Mouse (Mus musculus): ENCODE measurements around the gene Tenm4. TPM values are rescaled to one million over a fixed set of nuclear protein-coding genes. Genes with fewer than 3 reads are reported as not detected.

Gene Tenm4
- not detected in 2 replicates for total RNA-seq (2014; fragmentation: Nextera tagmentation)
- 0.38 and 0.70 TPM in 2 replicates for total RNA-seq (2017)
- 0.01 and 0.04 TPM in 2 replicates for polyA plus RNA-seq (2012)

- TF ChIP-seq POLR2AphosphoS5 (IDR thresholded peaks at IDR 0.05; ENCODE audit: insufficient replicate concordance, low read depth, low read length): no peak
- no peak for TF ChIP-seq CTCF (IDR thresholded peaks at IDR 0.05; ENCODE audit: low read depth, low read length)
- TF ChIP-seq TAL1 (conservative IDR thresholded peaks at IDR 0.05; ENCODE audit: low read depth, low read length): no peak
- TF ChIP-seq GATA1 (IDR thresholded peaks at IDR 0.05; ENCODE audit: borderline replicate concordance, low read length): no peak
- no peak for TF ChIP-seq GATA2 (IDR thresholded peaks at IDR 0.05; ENCODE audit: borderline replicate concordance, low read depth, low read length)
- no peaks in the 10 kb centered on the region for H3K27me3 ChIP-seq (ENCODE audit: insufficient read depth, low read length)
- H3K4me1 ChIP-seq (ENCODE audit: insufficient read depth, low read depth, low read length): no peaks in the 10 kb centered on the region
- no peak within 1 kb of the TSS for H3K4me3 ChIP-seq (ENCODE audit: low read depth, low read length)
- no peak for DNase-seq (ENCODE audit: low spot score)
- no peaks in the 10 kb centered on the region for H3K36me3 ChIP-seq (replicated peaks)
- no peak for ATAC-seq (ENCODE audit: extremely low read depth, insufficient number of reproducible peaks, low FRiP score, poor library complexity, severe bottlenecking)
- peaks cover 30% of the 10 kb centered on the region for H3K9me3 ChIP-seq (replicated peaks)
These were observed at the start of gene Tenm4 for GRCm38 (mm10) chr7:96170924-96171595. Gene Tenm4, plus strand, starts transcription at chr7:96171246.

GRCm38 (mm10) chr7:96130763-96131162 is 40.3 kb upstream of the Tenm4 start:
- Histone ChIP-seq H3K27me3 (ENCODE audit: insufficient read depth, low read length) (no peaks in the 10 kb centered on the region), H3K36me3 (replicated peaks) (no peaks in the 10 kb centered on the region), H3K9me3 (replicated peaks) (peaks cover 19% of the 10 kb centered on the region), H3K4me3 (ENCODE audit: low read depth, low read length) (no peak overlapping the region), H3K4me1 (ENCODE audit: insufficient read depth, low read depth, low read length) (no peaks in the 10 kb centered on the region)
- DNase-seq (ENCODE audit: low spot score) (no peak), ATAC-seq (ENCODE audit: extremely low read depth, insufficient number of reproducible peaks, low FRiP score, poor library complexity, severe bottlenecking) (no peak)
- no peak for TF ChIP-seq GATA2 (IDR thresholded peaks at IDR 0.05; ENCODE audit: borderline replicate concordance, low read depth, low read length)
- no peak for TF ChIP-seq TAL1 (conservative IDR thresholded peaks at IDR 0.05; ENCODE audit: low read depth, low read length)
- TF ChIP-seq CTCF (IDR thresholded peaks at IDR 0.05; ENCODE audit: low read depth, low read length): no peak

- DNase-seq (ENCODE audit: low spot score) (no peak), ATAC-seq (ENCODE audit: extremely low read depth, insufficient number of reproducible peaks, low FRiP score, poor library complexity, severe bottlenecking) (no peak)
- no peaks in the 10 kb centered on the region for H3K27me3 ChIP-seq (ENCODE audit: insufficient read depth, low read length)
- TF ChIP-seq CTCF (IDR thresholded peaks at IDR 0.05; ENCODE audit: low read depth, low read length): no peak
- TF ChIP-seq GATA2 (IDR thresholded peaks at IDR 0.05; ENCODE audit: borderline replicate concordance, low read depth, low read length): no peak
- no peak for TF ChIP-seq POLR2AphosphoS5 (IDR thresholded peaks at IDR 0.05; ENCODE audit: insufficient replicate concordance, low read depth, low read length)
- no peak for TF ChIP-seq GATA1 (IDR thresholded peaks at IDR 0.05; ENCODE audit: borderline replicate concordance, low read length)
- no peak for TF ChIP-seq TAL1 (conservative IDR thresholded peaks at IDR 0.05; ENCODE audit: low read depth, low read length)
- H3K36me3 ChIP-seq (replicated peaks): no peaks in the 10 kb centered on the region
- peaks cover 22% of the 10 kb centered on the region for H3K9me3 ChIP-seq (replicated peaks)
- no peaks in the 10 kb centered on the region for H3K4me1 ChIP-seq (ENCODE audit: insufficient read depth, low read depth, low read length)
- H3K4me3 ChIP-seq (ENCODE audit: low read depth, low read length): no peak overlapping the region
These were observed 39.9 kb upstream of the Tenm4 start for GRCm38 (mm10) chr7:96131175-96131574.

- no peak for TF ChIP-seq TAL1 (conservative IDR thresholded peaks at IDR 0.05; ENCODE audit: low read depth, low read length)
- TF ChIP-seq CTCF (IDR thresholded peaks at IDR 0.05; ENCODE audit: low read depth, low read length): no peak
- no peak for TF ChIP-seq GATA1 (IDR thresholded peaks at IDR 0.05; ENCODE audit: borderline replicate concordance, low read length)
- no peak for TF ChIP-seq POLR2AphosphoS5 (IDR thresholded peaks at IDR 0.05; ENCODE audit: insufficient replicate concordance, low read depth, low read length)
- no peak for TF ChIP-seq GATA2 (IDR thresholded peaks at IDR 0.05; ENCODE audit: borderline replicate concordance, low read depth, low read length)
- ATAC-seq (ENCODE audit: extremely low read depth, insufficient number of reproducible peaks, low FRiP score, poor library complexity, severe bottlenecking) (no peak), DNase-seq (ENCODE audit: low spot score) (no peak)
- H3K4me1 ChIP-seq (ENCODE audit: insufficient read depth, low read depth, low read length): no peaks in the 10 kb centered on the region
- H3K36me3 ChIP-seq (replicated peaks): no peaks in the 10 kb centered on the region
- peaks cover 35% of the 10 kb centered on the region for H3K9me3 ChIP-seq (replicated peaks)
- H3K4me3 ChIP-seq (ENCODE audit: low read depth, low read length): no peak overlapping the region
- no peaks in the 10 kb centered on the region for H3K27me3 ChIP-seq (ENCODE audit: insufficient read depth, low read length)
These were observed 34.5 kb upstream of the Tenm4 start for GRCm38 (mm10) chr7:96136497-96136961.

GRCm38 (mm10) chr7:96141876-96142275 is 29.2 kb upstream of the Tenm4 start:
- no peak overlapping the region for H3K4me3 ChIP-seq (ENCODE audit: low read depth, low read length)
- no peaks in the 10 kb centered on the region for H3K4me1 ChIP-seq (ENCODE audit: insufficient read depth, low read depth, low read length)
- H3K27me3 ChIP-seq (ENCODE audit: insufficient read depth, low read length): no peaks in the 10 kb centered on the region
- TF ChIP-seq GATA2 (IDR thresholded peaks at IDR 0.05; ENCODE audit: borderline replicate concordance, low read depth, low read length) (no peak), GATA1 (IDR thresholded peaks at IDR 0.05; ENCODE audit: borderline replicate concordance, low read length) (no peak), CTCF (IDR thresholded peaks at IDR 0.05; ENCODE audit: low read depth, low read length) (no peak), POLR2AphosphoS5 (IDR thresholded peaks at IDR 0.05; ENCODE audit: insufficient replicate concordance, low read depth, low read length) (no peak), TAL1 (conservative IDR thresholded peaks at IDR 0.05; ENCODE audit: low read depth, low read length) (no peak)
- no peak for ATAC-seq (ENCODE audit: extremely low read depth, insufficient number of reproducible peaks, low FRiP score, poor library complexity, severe bottlenecking)
- H3K36me3 ChIP-seq (replicated peaks): no peaks in the 10 kb centered on the region
- no peak for DNase-seq (ENCODE audit: low spot score)
- H3K9me3 ChIP-seq (replicated peaks): peaks cover 44% of the 10 kb centered on the region

GRCm38 (mm10) chr7:96142973-96143596 is 28.0 kb upstream of the Tenm4 start:
- DNase-seq (ENCODE audit: low spot score) (no peak), ATAC-seq (ENCODE audit: extremely low read depth, insufficient number of reproducible peaks, low FRiP score, poor library complexity, severe bottlenecking) (no peak)
- no peaks in the 10 kb centered on the region for H3K4me1 ChIP-seq (ENCODE audit: insufficient read depth, low read depth, low read length)
- no peaks in the 10 kb centered on the region for H3K27me3 ChIP-seq (ENCODE audit: insufficient read depth, low read length)
- no peak overlapping the region for H3K4me3 ChIP-seq (ENCODE audit: low read depth, low read length)
- H3K36me3 ChIP-seq (replicated peaks): no peaks in the 10 kb centered on the region
- TF ChIP-seq POLR2AphosphoS5 (IDR thresholded peaks at IDR 0.05; ENCODE audit: insufficient replicate concordance, low read depth, low read length): no peak
- H3K9me3 ChIP-seq (replicated peaks): peaks cover 43% of the 10 kb centered on the region

All from G1E (cell line).